Mouse (Mus musculus): ENCODE data around the gene Gpc2.
A peak's percentile ranks its signal among the peaks of the same experiment; 100 is the strongest.

Gpc2 gene

GRCm38 (mm10) chr5:138279585-138280424, at the start of gene Gpc2, which contains the start of the genes Gm43720 and Stag3:
Gene Gpc2 (minus strand): TSS chr5:138280005.
Gene Gm43720 (minus strand): TSS chr5:138279958.
Gene Stag3 (plus strand): TSS chr5:138280240.
- peak; percentile 84 for DNase-seq

- no peak for DNase-seq
These were observed 33.0 kb upstream of the Gpc2 start for GRCm38 (mm10) chr5:138312795-138313194.

DNA sequence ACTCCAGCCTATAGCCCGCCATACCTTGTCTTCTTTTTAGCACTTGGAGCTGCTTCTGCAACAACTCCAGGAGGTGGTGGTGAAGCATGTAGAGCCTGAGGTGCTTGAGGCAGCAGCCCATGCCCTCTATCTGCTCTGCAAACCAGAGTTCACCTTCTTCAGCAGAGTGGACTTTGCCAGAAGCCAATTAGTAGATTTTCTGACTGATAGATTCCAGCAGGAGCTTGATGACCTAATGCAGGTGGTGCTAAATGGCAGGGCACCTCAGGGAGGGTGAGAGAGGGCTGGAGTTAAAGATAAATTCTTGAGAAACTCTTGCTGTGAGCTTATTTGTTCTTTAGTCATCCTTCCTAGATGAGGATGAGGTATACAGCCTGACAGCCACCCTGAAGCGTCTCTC, 19.8 kb upstream of the Gpc2 start:
- DNase-seq: no peak

DNA sequence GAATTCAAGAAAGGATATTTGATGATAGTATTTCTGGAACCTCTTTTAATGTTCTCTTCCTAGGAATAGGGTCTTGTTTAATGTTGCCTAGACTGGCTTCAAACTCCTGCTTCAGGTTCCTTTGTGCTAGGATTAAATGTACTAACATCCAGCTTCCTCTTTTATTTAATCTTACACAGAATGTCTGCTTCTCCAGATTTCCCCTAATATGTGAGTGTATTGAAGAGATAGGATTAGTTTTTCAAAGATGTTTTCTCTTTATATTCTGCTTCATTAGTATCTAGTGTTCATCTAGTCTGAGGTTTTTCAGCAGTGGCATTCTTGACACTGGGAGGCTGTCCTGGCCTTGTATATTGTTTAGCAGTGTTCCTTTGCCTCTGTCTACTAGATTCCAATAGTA, 14.4 kb upstream of the Gpc2 start:
- no peak for DNase-seq

DNA sequence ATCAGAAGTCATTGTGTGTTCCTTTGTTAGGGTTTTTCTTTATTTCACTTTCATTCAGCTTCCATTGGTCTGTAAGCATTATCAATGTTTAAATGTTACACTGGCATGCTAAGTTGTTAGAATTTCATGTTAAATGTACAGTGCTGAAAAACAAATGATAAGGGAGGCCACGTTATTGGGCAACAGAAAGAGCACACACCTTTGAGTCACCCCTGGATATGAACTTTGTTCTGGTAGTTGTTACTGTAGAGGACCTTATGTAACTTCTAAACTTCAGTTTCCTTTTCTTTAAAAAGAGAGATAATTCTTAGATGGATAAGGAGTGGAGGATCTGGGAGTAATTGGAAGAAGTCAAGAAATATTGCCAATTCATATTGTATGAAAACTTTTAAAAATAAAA, 11.8 kb upstream of the Gpc2 start:
- DNase-seq: no peak

GRCm38 (mm10) chr5:138287861-138288260, 8.1 kb upstream of the Gpc2 start:
- DNase-seq: no peak

- DNase-seq: no peak
These were observed 3.7 kb upstream of the Gpc2 start for GRCm38 (mm10) chr5:138283540-138283939.

- no peak for DNase-seq
These were observed 2.0 kb upstream of the Gpc2 start for GRCm38 (mm10) chr5:138281798-138282197.

GRCm38 (mm10) chr5:138280829-138281228, 1.0 kb upstream of the Gpc2 start:
- DNase-seq: no peak

- DNase-seq: no peak
These were observed 592 bp upstream of the Gpc2 start for GRCm38 (mm10) chr5:138280425-138280768.

DNA sequence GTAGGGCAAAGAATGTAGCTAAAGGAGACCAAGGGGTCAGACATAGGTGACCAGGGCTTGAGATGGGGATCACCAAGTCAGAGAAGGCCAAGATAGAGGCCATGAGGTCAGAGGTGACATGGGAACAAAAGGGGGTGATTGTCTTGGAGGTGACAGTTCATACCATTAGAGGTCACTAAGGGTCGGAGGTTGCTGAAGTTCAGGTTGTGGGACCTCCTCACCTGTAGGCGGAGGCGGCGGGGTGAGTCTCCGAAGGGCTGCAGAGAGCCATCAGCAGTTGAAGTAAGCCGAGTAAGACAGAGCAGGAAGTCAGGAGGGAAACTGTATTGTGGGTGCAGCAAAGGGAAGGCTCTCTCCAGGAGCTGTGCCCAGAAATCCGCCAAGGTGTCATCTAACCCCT, 1.8 kb downstream of the Gpc2 start:
- no peak for DNase-seq

DNA sequence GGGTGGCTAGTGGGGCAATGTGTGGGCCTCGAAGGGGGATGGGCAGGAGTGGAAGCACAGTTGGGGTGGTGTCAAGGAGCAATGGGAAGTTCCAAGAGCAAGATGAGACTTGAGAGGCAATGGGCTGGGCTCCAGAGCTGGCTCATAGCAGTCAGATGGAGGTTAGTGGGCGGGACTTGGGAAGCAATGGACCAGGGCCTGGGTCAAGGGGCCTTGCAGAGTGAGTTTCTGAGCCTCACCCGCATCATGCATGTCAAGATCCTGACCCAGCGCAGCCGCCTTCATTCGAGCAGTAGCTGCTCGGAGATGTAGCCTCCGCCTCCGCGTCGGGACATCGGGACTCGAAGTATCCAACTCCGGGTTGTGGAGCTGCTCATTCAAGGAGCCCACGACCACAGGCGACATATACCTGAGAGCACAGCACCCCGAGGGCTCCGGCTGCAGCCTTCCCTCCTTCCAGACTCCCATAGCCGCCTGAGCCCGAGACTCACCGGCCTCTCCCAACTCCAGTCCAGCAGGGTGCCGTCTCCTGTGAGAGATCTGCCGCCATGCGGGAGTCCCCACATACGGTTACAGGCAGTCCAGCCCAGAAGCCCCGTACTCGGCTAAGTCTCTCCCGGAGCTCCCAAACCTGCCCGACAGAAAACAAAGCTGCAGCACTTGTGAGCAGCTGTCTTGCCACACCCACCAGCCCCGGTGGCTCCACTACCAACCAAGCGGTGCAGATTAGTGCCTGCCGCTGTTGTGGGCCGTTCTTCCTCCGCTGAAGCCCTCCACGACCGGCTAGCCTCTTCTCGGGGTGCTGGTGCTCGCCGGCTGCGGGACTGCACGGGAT, 4.4 kb downstream of the Gpc2 start:
- DNase-seq: no peak

GRCm38 (mm10) chr5:138274186-138274585, 5.6 kb downstream of the Gpc2 start:
- DNase-seq: no peak

GRCm38 (mm10) chr5:138272409-138272923, 7.3 kb downstream of the Gpc2 start, which contains the start of gene Gal3st4:
Gene Gal3st4 (minus strand): TSS chr5:138272840.
- no peak for DNase-seq

- DNase-seq: no peak
These were observed 8.6 kb downstream of the Gpc2 start for GRCm38 (mm10) chr5:138271232-138271631.

- DNase-seq: no peak
These were observed 10.8 kb downstream of the Gpc2 start for GRCm38 (mm10) chr5:138268980-138269379.

- no peak for DNase-seq
These were observed 12.7 kb downstream of the Gpc2 start for GRCm38 (mm10) chr5:138267114-138267513.

GRCm38 (mm10) chr5:138265712-138266111, 14.1 kb downstream of the Gpc2 start:
- no peak for DNase-seq

DNA sequence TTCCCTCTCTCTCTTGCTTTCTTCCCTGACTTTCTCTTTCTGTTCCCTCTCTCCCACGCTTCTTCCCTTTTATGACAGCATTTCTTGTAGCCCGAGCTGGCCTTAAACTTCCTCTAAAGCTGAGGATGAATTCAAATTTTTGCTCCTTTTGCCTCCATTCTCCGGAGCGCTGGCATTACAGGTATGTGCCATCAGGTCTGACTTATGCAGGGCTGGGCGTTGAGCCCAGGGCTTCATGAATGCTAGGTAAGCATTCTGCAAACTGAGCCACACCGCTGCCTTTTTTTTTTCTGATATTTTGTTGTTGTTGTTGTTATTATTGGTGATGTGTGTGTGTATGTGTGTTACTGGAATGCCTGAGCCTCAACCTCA, 15.6 kb downstream of the Gpc2 start:
- DNase-seq: no peak

- peak; percentile 96 for DNase-seq
These were observed 16.3 kb downstream of the Gpc2 start, which contains the start of gene BC037034 for GRCm38 (mm10) chr5:138263260-138264206. Gene BC037034 (minus strand): TSS chr5:138264033.

- DNase-seq: no peak
These were observed 17.1 kb downstream of the Gpc2 start for GRCm38 (mm10) chr5:138262582-138263240.

- no peak for DNase-seq
These were observed 17.8 kb downstream of the Gpc2 start for GRCm38 (mm10) chr5:138262001-138262400.

Measured in right cerebral cortex, postnatal 14 days (tissue).